Mouse (Mus musculus) intestine, postnatal 0 days (tissue): ENCODE measurements around the gene Ankdd1b. TPM values are rescaled to one million over a fixed set of nuclear protein-coding genes. Genes with fewer than 3 reads are reported as not detected.
A peak's percentile ranks its signal among the peaks of the same experiment; 100 is the strongest.

Experiments
- ATAC-seq: fragments of 200-750 bp; cut with Nextera tagmentation; 2 replicates; pipeline ENCODE4 v1.8.0; 2017; ENCODE audit warnings: mild to moderate bottlenecking, moderate TSS enrichment, moderate library complexity
- H3K27ac ChIP-seq: fragments of 300-500 bp; sonication (generic); 2 replicates; pipeline ENCODE4 v1.5.1; 2014; ENCODE audit warnings: mild to moderate bottlenecking, low read depth, low read length, moderate library complexity
- H3K27me3 ChIP-seq: fragments of 300-500 bp; sonication (generic); replicated peaks from 2 replicates; pipeline ENCODE4 v1.6.1; 2014; ENCODE audit warnings: low read length, mixed read lengths; ENCODE audit not compliant: control insufficient read depth, insufficient read depth
- H3K36me3 ChIP-seq: fragments of 300-500 bp; sonication (generic); 2 replicates; pipeline ENCODE4 v1.6.1; 2014; ENCODE audit warnings: mild to moderate bottlenecking, moderate library complexity; ENCODE audit not compliant: control insufficient read depth, insufficient read depth
- H3K4me1 ChIP-seq: fragments of 300-500 bp; sonication (generic); replicated peaks from 2 replicates; pipeline ENCODE4 v1.6.1; 2014; ENCODE audit warnings: antibody characterized with exemption, low read length, mixed read lengths; ENCODE audit not compliant: control insufficient read depth, insufficient read depth
- H3K4me2 ChIP-seq: fragments of 300-500 bp; sonication (generic); replicated peaks from 2 replicates; pipeline ENCODE4 v1.6.1; 2014; ENCODE audit warnings: low read depth, mild to moderate bottlenecking, moderate library complexity
- H3K4me3 ChIP-seq: fragments of 300-500 bp; sonication (generic); 2 replicates; pipeline ENCODE4 v1.5.1; 2014; ENCODE audit warnings: low read depth, low read length
- H3K9ac ChIP-seq: fragments of 300-500 bp; sonication (generic); 2 replicates; pipeline ENCODE4 v1.6.1; 2014; ENCODE audit warnings: mild to moderate bottlenecking, low read depth, low read length
- H3K9me3 ChIP-seq: fragments of 300-500 bp; sonication (generic); 2 replicates; pipeline ENCODE4 v1.6.1; 2016; ENCODE audit warnings: mixed run types; ENCODE audit not compliant: control insufficient read depth
- CTCF ChIP-seq: sonication (generic); IDR thresholded peaks from 2 replicates; pipeline ENCODE4 v1.5.1; 2016; ENCODE audit warnings: low read depth, mild to moderate bottlenecking, control low read depth, antibody characterized with exemption, moderate library complexity
- WGBS: fragments of 180-500 bp; shearing (Covaris S2); extraction: QIAGEN DNeasy Blood & Tissue Kit; methylation state at CpG from one replicate; pipeline ENCODE4 v1.1.7; 2014; 5-methylcytosine and 5-hydroxymethylcytosine counted together
- polyA plus RNA-seq: library from polyadenylated mRNA; unstranded; fragments of >200 nt; fragmentation: Nextera tagmentation; extraction: Ambion mirVana; gene quantifications from 2 replicates; pipeline ENCODE4 v1.2.1, GENCODE M21; 2015

The Ankdd1b gene
- polyA plus RNA-seq, 1 experiment from 2014 or later: 0.25 TPM

DNA sequence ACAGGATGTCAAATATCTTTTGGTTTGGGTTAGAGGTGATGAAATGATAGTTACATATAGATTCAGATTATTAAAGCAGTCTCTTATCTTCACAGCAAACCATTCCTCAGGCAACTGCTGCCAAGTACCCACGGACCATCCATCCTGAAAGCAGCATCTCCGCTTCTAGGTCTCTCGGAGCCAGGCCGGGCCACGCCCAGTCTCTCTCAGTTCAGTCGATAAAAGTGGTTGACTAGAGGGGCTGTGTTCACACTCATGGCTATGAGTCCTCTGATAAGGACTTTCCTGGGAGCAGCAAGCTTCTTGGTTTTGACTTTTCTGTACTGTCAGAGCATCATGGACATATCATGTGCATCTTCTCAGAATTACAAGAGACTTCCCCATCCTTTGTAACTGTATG is 56.6 kb downstream of the Ankdd1b start:
- 78% methylated on average over 6 of the region's 6 CpGs for WGBS
- ATAC-seq: no peak

DNA sequence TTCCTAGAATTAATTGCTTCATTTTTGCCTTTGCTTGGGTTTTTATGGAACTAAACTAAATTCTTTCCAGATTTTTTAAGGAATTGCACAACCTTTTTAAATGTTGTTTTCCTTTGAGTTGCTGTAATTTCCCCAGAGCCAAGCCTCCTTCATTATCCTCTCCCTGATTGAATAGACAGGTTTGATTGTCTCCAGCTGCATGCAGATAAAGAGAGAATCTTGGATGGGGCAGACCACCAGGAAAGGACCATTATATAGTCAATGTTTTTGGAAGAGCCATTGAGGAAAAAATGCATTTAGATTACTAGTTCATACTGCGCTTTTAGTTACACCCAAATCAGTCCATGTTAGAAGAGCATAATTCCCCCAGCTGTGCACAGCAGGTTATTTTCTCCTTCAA is 62.2 kb downstream of the Ankdd1b start:
- H3K27ac ChIP-seq: no peak overlapping the region
- H3K9me3 ChIP-seq: no peaks in the 10 kb centered on the region
- no peaks in the 10 kb centered on the region for H3K27me3 ChIP-seq
- peaks cover 59% of the 10 kb centered on the region for H3K36me3 ChIP-seq
- ATAC-seq: no peak
- no peaks in the 10 kb centered on the region for H3K4me1 ChIP-seq
- H3K4me3 ChIP-seq: no peak overlapping the region
- WGBS: 82% methylated on average over 1 of the region's 1 CpGs
- no peak overlapping the region for H3K4me2 ChIP-seq
- no peak overlapping the region for H3K9ac ChIP-seq
- no peak for TF ChIP-seq CTCF

More for the DNA sequence above, 56.6 kb downstream of the Ankdd1b start:
- no peak overlapping the region for H3K27ac ChIP-seq
- TF ChIP-seq CTCF: no peak
- no peaks in the 10 kb centered on the region for H3K4me1 ChIP-seq
- H3K36me3 ChIP-seq: peaks cover 56% of the 10 kb centered on the region
- no peak overlapping the region for H3K4me2 ChIP-seq
- H3K9ac ChIP-seq: no peak overlapping the region
- H3K27me3 ChIP-seq: no peaks in the 10 kb centered on the region
- H3K4me3 ChIP-seq: no peak overlapping the region
- H3K9me3 ChIP-seq: no peaks in the 10 kb centered on the region

DNA sequence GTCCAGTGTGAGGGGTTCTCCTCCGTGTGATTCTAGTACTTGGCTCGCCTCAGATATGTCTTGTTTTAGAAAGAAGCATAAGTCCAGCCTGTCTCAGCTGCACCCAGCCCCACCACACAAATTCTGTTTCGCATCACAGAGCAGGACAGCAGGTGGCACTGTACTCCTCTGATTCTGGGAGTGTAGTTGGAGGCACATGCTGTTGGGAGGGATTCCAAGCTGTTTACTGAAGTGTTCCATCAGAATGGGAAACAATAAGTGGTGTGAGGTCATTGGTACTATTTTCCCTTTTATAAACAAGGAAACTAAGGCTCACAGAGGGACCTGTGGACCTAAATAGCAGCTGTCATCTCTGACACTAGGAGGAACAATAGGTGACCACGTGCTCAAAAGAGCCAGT is 64.0 kb downstream of the Ankdd1b start:
- Histone ChIP-seq H3K9me3 (no peaks in the 10 kb centered on the region), H3K27ac (no peak overlapping the region), H3K36me3 (peaks cover 59% of the 10 kb centered on the region), H3K4me2 (no peak overlapping the region), H3K27me3 (no peaks in the 10 kb centered on the region), H3K4me1 (no peaks in the 10 kb centered on the region), H3K4me3 (no peak overlapping the region), H3K9ac (no peak overlapping the region)
- ATAC-seq: no peak
- TF ChIP-seq CTCF: peak; percentile 85
- WGBS: 63% methylated on average over 4 of the region's 4 CpGs

DNA sequence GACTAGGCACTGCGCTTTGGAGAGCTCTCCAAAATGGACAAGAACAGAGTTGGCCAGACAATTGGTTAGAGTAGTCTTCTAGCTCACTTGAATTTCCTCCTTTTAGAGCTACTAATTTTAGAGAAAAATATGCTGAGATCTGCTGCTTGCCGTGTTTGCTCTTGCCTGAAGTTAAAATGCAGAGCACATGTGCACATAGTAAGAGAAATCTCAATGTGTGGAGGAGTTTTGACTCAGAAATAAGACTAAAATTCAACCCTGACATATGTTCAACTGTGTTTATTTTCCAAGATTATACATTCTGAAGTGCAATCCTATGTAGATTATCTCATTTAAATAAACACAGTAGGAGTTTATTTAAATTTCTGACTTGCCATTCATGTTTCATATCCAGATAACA is 65.5 kb downstream of the Ankdd1b start:
- WGBS: 87% methylated on average over 2 of the region's 2 CpGs

DNA sequence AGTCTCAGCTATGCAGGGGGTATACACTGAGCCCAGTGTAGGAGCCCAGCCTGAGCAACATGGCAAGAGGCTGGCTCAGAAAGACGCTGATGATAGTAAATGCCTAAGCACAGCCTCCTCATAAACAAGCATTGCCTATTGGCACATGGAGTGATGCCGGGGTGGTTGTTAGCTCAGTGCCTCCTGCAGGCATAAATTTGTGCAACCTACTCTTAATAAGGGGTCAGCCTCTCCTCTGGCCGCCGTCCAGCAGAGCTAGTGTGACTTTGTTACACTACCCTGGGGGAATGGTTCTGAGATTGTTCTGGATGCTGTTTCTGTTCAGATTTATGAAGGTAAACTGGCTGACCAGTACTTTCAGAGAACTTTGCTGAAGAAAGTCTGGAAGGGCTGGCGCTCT is 69.7 kb downstream of the Ankdd1b start:
- Histone ChIP-seq H3K9ac (no peak overlapping the region), H3K4me1 (no peaks in the 10 kb centered on the region), H3K27ac (no peak overlapping the region; the same call in 1 of the 2 replicates), H3K27me3 (no peaks in the 10 kb centered on the region), H3K36me3 (peaks cover 85% of the 10 kb centered on the region), H3K9me3 (no peaks in the 10 kb centered on the region), H3K4me2 (no peak overlapping the region), H3K4me3 (no peak overlapping the region)
- WGBS: 91% methylated on average over 5 of the region's 5 CpGs
- no peak for TF ChIP-seq CTCF
- no peak for ATAC-seq

More for the DNA sequence above, 65.5 kb downstream of the Ankdd1b start:
- Histone ChIP-seq H3K4me2 (no peak overlapping the region), H3K4me1 (no peaks in the 10 kb centered on the region), H3K4me3 (no peak overlapping the region), H3K27me3 (no peaks in the 10 kb centered on the region), H3K36me3 (peaks cover 55% of the 10 kb centered on the region), H3K27ac (no peak overlapping the region), H3K9me3 (no peaks in the 10 kb centered on the region), H3K9ac (no peak overlapping the region)
- ATAC-seq: no peak
- TF ChIP-seq CTCF: no peak

DNA sequence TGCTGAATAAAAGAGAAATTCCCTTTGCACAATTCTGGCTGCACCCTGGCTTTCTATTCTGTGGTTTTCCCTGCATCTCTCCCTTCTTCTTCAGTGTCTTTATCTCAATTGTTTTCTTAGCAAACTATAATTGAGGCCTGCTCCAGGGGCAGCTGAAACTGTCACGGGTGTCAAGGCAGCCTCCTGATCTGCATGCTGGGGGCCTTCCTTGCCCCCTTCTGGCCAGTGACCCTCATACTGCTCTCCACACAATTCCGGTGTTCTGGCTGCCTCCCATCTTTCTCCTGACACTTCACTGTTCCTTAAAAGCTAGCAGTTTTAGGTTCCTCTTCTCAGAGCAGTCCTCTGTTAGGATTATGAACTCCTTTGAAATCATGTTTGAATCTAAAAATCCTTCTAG is 81.7 kb downstream of the Ankdd1b start:
- 12% methylated on average over 2 of the region's 2 CpGs for WGBS
- peak overlapping the region; percentile 73 for H3K4me3 ChIP-seq
- H3K9me3 ChIP-seq: no peaks in the 10 kb centered on the region
- H3K9ac ChIP-seq: peak overlapping the region; percentile 68; the same call in 1 of the 2 replicates
- peaks cover 30% of the 10 kb centered on the region for H3K36me3 ChIP-seq
- ATAC-seq: no peak
- no peaks in the 10 kb centered on the region for H3K27me3 ChIP-seq
- peaks cover 7% of the 10 kb centered on the region for H3K4me1 ChIP-seq
- H3K27ac ChIP-seq: no peak overlapping the region
- H3K4me2 ChIP-seq: peak overlapping the region; percentile 86
- no peak for TF ChIP-seq CTCF
